Mouse (Mus musculus) MEL (cell line): ENCODE measurements around the gene Prdm16. TPM values are rescaled to one million over a fixed set of nuclear protein-coding genes. Genes with fewer than 3 reads are reported as not detected.

Experiments used
- DNase-seq: peaks from one replicate; pipeline ENCODE4 v3.0.0; 2011; ENCODE audit warnings: low read depth, low spot score
- H3K27ac ChIP-seq: 2 replicates; pipeline ENCODE4 v1.5.1; 2012; ENCODE audit warnings: low read depth, mild to moderate bottlenecking, control low read depth, low read length, moderate library complexity; ENCODE audit not compliant: control insufficient read depth
- H3K27me3 ChIP-seq, 2 experiments: fragments of 150-350 bp in 1 of 2; sonication (generic) in 1 of 2; 2 replicates each; pipeline ENCODE4 v1.6.1; 2012; ENCODE audit warnings: low read length in 2 of 2, mild to moderate bottlenecking in 2 of 2, improper control_type of control experiment in 1 of 2, moderate library complexity in 1 of 2; ENCODE audit not compliant: insufficient read depth in 2 of 2, control insufficient read depth in 1 of 2
- H3K36me3 ChIP-seq, 2 experiments: 2 replicates each; pipeline ENCODE4 v1.6.1; 2012 to 2014; ENCODE audit warnings: low read length in 2 of 2, improper control_type of control experiment in 1 of 2, inconsistent platforms in 1 of 2, mild to moderate bottlenecking in 1 of 2; ENCODE audit not compliant: insufficient read depth in 2 of 2, control insufficient read depth in 1 of 2
- H3K4me1 ChIP-seq, 2 experiments: fragments of 150-350 bp in 1 of 2; sonication (generic) in 1 of 2; 2 replicates each; pipeline ENCODE4 v1.6.1; 2012; ENCODE audit warnings: low read length in 2 of 2, improper control_type of control experiment in 1 of 2, mild to moderate bottlenecking in 1 of 2; ENCODE audit not compliant: insufficient read depth in 2 of 2, control insufficient read depth in 1 of 2
- H3K4me3 ChIP-seq, 2 experiments: fragments of 150-350 bp in 1 of 2; sonication (generic) in 1 of 2; 2 replicates each; pipeline ENCODE4 v1.5.1; 2012; ENCODE audit warnings: low read depth in 2 of 2, low read length in 2 of 2, mild to moderate bottlenecking in 2 of 2, moderate library complexity in 2 of 2, control low read depth in 1 of 2, improper control_type of control experiment in 1 of 2; ENCODE audit not compliant: control insufficient read depth in 1 of 2, insufficient read depth in 1 of 2
- H3K79me2 ChIP-seq: 2 replicates; pipeline ENCODE4 v1.6.1; 2012; ENCODE audit warnings: mild to moderate bottlenecking, low read length, moderate library complexity; ENCODE audit not compliant: control insufficient read depth, poor library complexity, insufficient read depth
- H3K9ac ChIP-seq: 2 replicates; pipeline ENCODE4 v1.6.1; 2012; ENCODE audit warnings: low read depth, mild to moderate bottlenecking, control low read depth, low read length, moderate library complexity; ENCODE audit not compliant: control insufficient read depth, poor library complexity, severe bottlenecking
- H3K9me3 ChIP-seq: fragments of 150-350 bp; sonication (generic); replicated peaks from 2 replicates; pipeline ENCODE4 v1.6.1; 2012; ENCODE audit warnings: mild to moderate bottlenecking, low read length, improper control_type of control experiment, moderate library complexity; ENCODE audit not compliant: insufficient read depth
- BHLHE40 ChIP-seq: IDR thresholded peaks from 2 replicates; pipeline ENCODE4 v1.6.1; 2012; ENCODE audit warnings: low read depth, mild to moderate bottlenecking, inconsistent platforms, low read length, improper control_type of control experiment, borderline replicate concordance
- CHD1 ChIP-seq: IDR thresholded peaks from 2 replicates; pipeline ENCODE4 v1.6.1; 2012; ENCODE audit warnings: low read depth, mild to moderate bottlenecking, inconsistent platforms, low read length, improper control_type of control experiment
- CTCF ChIP-seq, 3 experiments: IDR thresholded peaks in 2 of 3; conservative IDR thresholded peaks in 1 of 3; 2 replicates each; pipeline ENCODE4 v1.5.1; 2011 to 2012; ENCODE audit warnings: low read length in 3 of 3, low read depth in 2 of 3, mild to moderate bottlenecking in 2 of 3, improper control_type of control experiment in 1 of 3, inconsistent platforms in 1 of 3, mixed read lengths in 1 of 3, moderate library complexity in 1 of 3; ENCODE audit not compliant: control insufficient read depth in 1 of 3, insufficient read depth in 1 of 3, poor library complexity in 1 of 3, severe bottlenecking in 1 of 3
- E2F4 ChIP-seq: IDR thresholded peaks from 2 replicates; pipeline ENCODE4 v1.6.1; 2011; ENCODE audit warnings: low read depth, low read length, improper control_type of control experiment, borderline replicate concordance
- ELF1 ChIP-seq: IDR thresholded peaks from 2 replicates; pipeline ENCODE4 v1.6.1; 2014; ENCODE audit warnings: low read depth, mild to moderate bottlenecking, inconsistent platforms, low read length, improper control_type of control experiment, moderate library complexity
- GATA1 ChIP-seq: IDR thresholded peaks from 2 replicates; pipeline ENCODE4 v1.6.1; 2011; ENCODE audit warnings: low read depth, low read length, improper control_type of control experiment
- HCFC1 ChIP-seq: IDR thresholded peaks from 2 replicates; pipeline ENCODE4 v1.6.1; 2012; ENCODE audit warnings: low read depth, mild to moderate bottlenecking, inconsistent platforms, low read length, improper control_type of control experiment, moderate library complexity
- JUND ChIP-seq: IDR thresholded peaks from 2 replicates; pipeline ENCODE4 v1.6.1; 2011; ENCODE audit warnings: low read depth, mild to moderate bottlenecking, improper control_type of control experiment, low read length
- KAT2A ChIP-seq: conservative IDR thresholded peaks from 2 replicates; pipeline ENCODE4 v1.6.1; 2012; ENCODE audit warnings: low read depth, low read length, improper control_type of control experiment, inconsistent platforms
- MAFK ChIP-seq: IDR thresholded peaks from 2 replicates; pipeline ENCODE4 v1.6.1; 2011; ENCODE audit warnings: low read depth, mild to moderate bottlenecking, low read length, improper control_type of control experiment, borderline replicate concordance
- MEF2A ChIP-seq: IDR thresholded peaks from 2 replicates; pipeline ENCODE4 v1.6.1; 2014; ENCODE audit warnings: low read depth, mild to moderate bottlenecking, inconsistent platforms, low read length, improper control_type of control experiment; ENCODE audit not compliant: poor library complexity, insufficient replicate concordance, severe bottlenecking; ENCODE audit errors: extremely low read depth
- MYB ChIP-seq: IDR thresholded peaks from 2 replicates; pipeline ENCODE4 v1.6.1; 2011; ENCODE audit warnings: mild to moderate bottlenecking, low read depth, low read length, improper control_type of control experiment
- NELFE ChIP-seq: IDR thresholded peaks from 2 replicates; pipeline ENCODE4 v1.6.1; 2011; ENCODE audit warnings: low read depth, low read length, improper control_type of control experiment
- POLR2A ChIP-seq, 2 experiments: IDR thresholded peaks; 2 replicates each; pipeline ENCODE4 v1.6.1; 2011 to 2012; ENCODE audit warnings: low read length in 2 of 2, mild to moderate bottlenecking in 2 of 2, control low read depth in 1 of 2, improper control_type of control experiment in 1 of 2, low read depth in 1 of 2, moderate library complexity in 1 of 2; ENCODE audit not compliant: control insufficient read depth in 1 of 2, insufficient read depth in 1 of 2, poor library complexity in 1 of 2
- POLR2AphosphoS2 ChIP-seq: IDR thresholded peaks from 2 replicates; pipeline ENCODE4 v1.6.1; 2011; ENCODE audit warnings: low read length, improper control_type of control experiment
- POLR2AphosphoS5 ChIP-seq: IDR thresholded peaks from 2 replicates; pipeline ENCODE4 v1.6.1; 2012; ENCODE audit warnings: low read depth, borderline replicate concordance, mild to moderate bottlenecking, inconsistent platforms, low read length, moderate library complexity, mixed read lengths
- RAD21 ChIP-seq: IDR thresholded peaks from 2 replicates; pipeline ENCODE4 v1.6.1; 2011; ENCODE audit warnings: mild to moderate bottlenecking, low read depth, low read length, improper control_type of control experiment
- RCOR1 ChIP-seq: IDR thresholded peaks from 2 replicates; pipeline ENCODE4 v1.6.1; 2012; ENCODE audit warnings: low read depth, mild to moderate bottlenecking, inconsistent platforms, low read length, improper control_type of control experiment
- SIN3A ChIP-seq: IDR thresholded peaks from 2 replicates; pipeline ENCODE4 v1.6.1; 2012; ENCODE audit warnings: low read length, improper control_type of control experiment, inconsistent platforms
- SMC3 ChIP-seq: IDR thresholded peaks from 2 replicates; pipeline ENCODE4 v1.6.1; 2011; ENCODE audit warnings: low read depth, low read length, improper control_type of control experiment
- TAL1 ChIP-seq: IDR thresholded peaks from 2 replicates; pipeline ENCODE4 v1.6.1; 2012; ENCODE audit warnings: mild to moderate bottlenecking, inconsistent platforms, low read length, moderate library complexity, mixed read lengths
- TBP ChIP-seq: IDR thresholded peaks from 2 replicates; pipeline ENCODE4 v1.8.0; 2011; ENCODE audit warnings: low read depth, low read length, improper control_type of control experiment
- USF1 ChIP-seq: IDR thresholded peaks from 2 replicates; pipeline ENCODE4 v1.6.1; 2014; ENCODE audit warnings: low read depth, mild to moderate bottlenecking, inconsistent platforms, low read length, improper control_type of control experiment, moderate library complexity
- USF2 ChIP-seq, 2 experiments: IDR thresholded peaks; 2 replicates each; pipeline ENCODE4 v1.6.1; 2011 to 2012; ENCODE audit warnings: improper control_type of control experiment in 2 of 2, low read length in 2 of 2, borderline replicate concordance in 1 of 2, inconsistent platforms in 1 of 2, low read depth in 1 of 2, mild to moderate bottlenecking in 1 of 2; ENCODE audit not compliant: insufficient read depth in 1 of 2
- ZNF384 ChIP-seq: IDR thresholded peaks from 2 replicates; pipeline ENCODE4 v1.6.1; 2012; ENCODE audit warnings: low read depth, mild to moderate bottlenecking, inconsistent platforms, low read length, improper control_type of control experiment
- polyA plus RNA-seq, 2 experiments: library from polyadenylated mRNA; stranded (reverse) in 1 of 2; unstranded in 1 of 2; fragments of >175 nt in 1 of 2; fragments of >200 nt in 1 of 2; gene quantifications; 2 replicates each; pipeline versions ENCODE4 v1.2.1 to v1.2.4; 2012; ENCODE audit warnings: low replicate concordance in 2 of 2, low read depth in 1 of 2; ENCODE audit not compliant: insufficient read length in 2 of 2, insufficient read depth in 1 of 2, missing spikeins in 1 of 2
- total RNA-seq: library from RNA; depleted of rRNA; stranded (reverse); fragments of 300-350 nt; gene quantifications from 2 replicates; pipeline ENCODE4 v1.2.3, GENCODE M21; 2012

The Prdm16 gene
- total and polyA plus RNA-seq, 3 experiments, result not detected

GRCm38 (mm10) chr4:154506774-154507435, 129.8 kb downstream of the Prdm16 start:
- H3K9me3 ChIP-seq, result no peaks in the 10 kb centered on the region
- no peaks in the 10 kb centered on the region for H3K27me3 ChIP-seq
- no peaks in the 10 kb centered on the region for H3K4me1 ChIP-seq
- no peak overlapping the region for H3K4me3 ChIP-seq
- H3K9ac ChIP-seq, result no peak overlapping the region
- no peak for DNase-seq
- no peak for TF ChIP-seq TAL1
- TF ChIP-seq BHLHE40, result no peak
- TF ChIP-seq ELF1, result no peak
- no peak for TF ChIP-seq RCOR1
- TF ChIP-seq E2F4, result no peak
- TF ChIP-seq ZNF384, result no peak
- no peak for TF ChIP-seq CTCF (IDR thresholded peaks at IDR 0.05 in 2 of 3, conservative IDR thresholded peaks at IDR 0.05 in 1 of 3; ENCODE audit: control insufficient read depth in 1 of 3, insufficient read depth in 1 of 3, low read depth in 2 of 3, low read length in 3 of 3, poor library complexity in 1 of 3, severe bottlenecking in 1 of 3)
- no peak for TF ChIP-seq KAT2A
- no peak for TF ChIP-seq NELFE
- no peak for TF ChIP-seq USF1
- no peak for TF ChIP-seq TBP
- TF ChIP-seq JUND, result no peak
- no peak for TF ChIP-seq MEF2A
- no peak for TF ChIP-seq POLR2AphosphoS5
- TF ChIP-seq CHD1, result no peak
- no peak for TF ChIP-seq SIN3A
- no peak for TF ChIP-seq POLR2AphosphoS2
- H3K27ac ChIP-seq, result no peak overlapping the region
- H3K79me2 ChIP-seq, result no peaks in the 10 kb centered on the region
- H3K36me3 ChIP-seq, result no peaks in the 10 kb centered on the region

- H3K27me3 ChIP-seq, result no peaks in the 10 kb centered on the region
- no peaks in the 10 kb centered on the region for H3K4me1 ChIP-seq
- no peaks in the 10 kb centered on the region for H3K79me2 ChIP-seq
- H3K27ac ChIP-seq, result no peak overlapping the region
- no peaks in the 10 kb centered on the region for H3K9me3 ChIP-seq
- H3K4me3 ChIP-seq, result no peak overlapping the region
- H3K36me3 ChIP-seq, result no peaks in the 10 kb centered on the region
- no peak for DNase-seq
- TF ChIP-seq SIN3A (no peak), USF2 (IDR thresholded peaks at IDR 0.05; ENCODE audit: borderline replicate concordance in 1 of 2, insufficient read depth in 1 of 2, low read depth in 1 of 2, low read length in 2 of 2) (no peak), CTCF (IDR thresholded peaks at IDR 0.05 in 2 of 3, conservative IDR thresholded peaks at IDR 0.05 in 1 of 3; ENCODE audit: control insufficient read depth in 1 of 3, insufficient read depth in 1 of 3, low read depth in 2 of 3, low read length in 3 of 3, poor library complexity in 1 of 3, severe bottlenecking in 1 of 3) (no peak), KAT2A (no peak), RAD21 (no peak), TBP (no peak), MAFK (no peak), POLR2A (IDR thresholded peaks at IDR 0.05; ENCODE audit: control insufficient read depth in 1 of 2, insufficient read depth in 1 of 2, low read depth in 1 of 2, low read length in 2 of 2, poor library complexity in 1 of 2) (no peak), POLR2AphosphoS5 (no peak), USF1 (no peak), SMC3 (no peak), MYB (no peak), RCOR1 (no peak), E2F4 (no peak), HCFC1 (no peak), JUND (no peak), GATA1 (no peak)
- H3K9ac ChIP-seq, result no peak overlapping the region
These were observed 131.4 kb downstream of the Prdm16 start for GRCm38 (mm10) chr4:154505313-154505712.
